Mouse (Mus musculus): ENCODE results near the gene Ddx10.
A peak's percentile ranks its signal among the peaks of the same experiment; 100 is the strongest.

Ddx10 gene

GRCm38 (mm10) chr9:53247953-53248397 lies at the start of gene Ddx10:
Gene Ddx10, minus strand, starts transcription at chr9:53248053.
- peak; percentile 96 for DNase-seq (ENCODE audit: extremely low read depth, low read depth)

- no peak for DNase-seq (ENCODE audit: extremely low read depth, low read depth)
Observed at GRCm38 (mm10) chr9:53292833-53293232, 45.0 kb upstream of the Ddx10 start.

- DNase-seq (ENCODE audit: extremely low read depth, low read depth) = no peak
Observed at GRCm38 (mm10) chr9:53290006-53290405, 42.2 kb upstream of the Ddx10 start.

GRCm38 (mm10) chr9:53286793-53287192 lies 38.9 kb upstream of the Ddx10 start:
- DNase-seq (ENCODE audit: extremely low read depth, low read depth) = no peak

- no peak for DNase-seq (ENCODE audit: extremely low read depth, low read depth)
Observed at GRCm38 (mm10) chr9:53278997-53279396, 31.1 kb upstream of the Ddx10 start.

- DNase-seq (ENCODE audit: extremely low read depth, low read depth) = no peak
Observed at GRCm38 (mm10) chr9:53276381-53276780, 28.5 kb upstream of the Ddx10 start.

GRCm38 (mm10) chr9:53272714-53273113 lies 24.9 kb upstream of the Ddx10 start:
- no peak for DNase-seq (ENCODE audit: extremely low read depth, low read depth)

GRCm38 (mm10) chr9:53272207-53272606 lies 24.4 kb upstream of the Ddx10 start:
- no peak for DNase-seq (ENCODE audit: extremely low read depth, low read depth)

- DNase-seq (ENCODE audit: extremely low read depth, low read depth) = no peak
Observed at GRCm38 (mm10) chr9:53271281-53272022, 23.6 kb upstream of the Ddx10 start.

- DNase-seq (ENCODE audit: extremely low read depth, low read depth) = no peak
Observed at GRCm38 (mm10) chr9:53269466-53269755, 21.6 kb upstream of the Ddx10 start.

- DNase-seq (ENCODE audit: extremely low read depth, low read depth) = peak; percentile 82
Observed at GRCm38 (mm10) chr9:53268731-53269465, 21.0 kb upstream of the Ddx10 start.

GRCm38 (mm10) chr9:53268036-53268435 lies 20.2 kb upstream of the Ddx10 start:
- DNase-seq (ENCODE audit: extremely low read depth, low read depth) = no peak

- no peak for DNase-seq (ENCODE audit: extremely low read depth, low read depth)
Observed at GRCm38 (mm10) chr9:53265589-53265988, 17.7 kb upstream of the Ddx10 start.

- no peak for DNase-seq (ENCODE audit: extremely low read depth, low read depth)
Observed at GRCm38 (mm10) chr9:53264387-53264786, 16.5 kb upstream of the Ddx10 start.

GRCm38 (mm10) chr9:53258199-53258598 lies 10.3 kb upstream of the Ddx10 start:
- no peak for DNase-seq (ENCODE audit: extremely low read depth, low read depth)

- no peak for DNase-seq (ENCODE audit: extremely low read depth, low read depth)
Observed at GRCm38 (mm10) chr9:53257772-53258171, 9.9 kb upstream of the Ddx10 start.

GRCm38 (mm10) chr9:53256690-53257305 lies 8.9 kb upstream of the Ddx10 start:
- no peak for DNase-seq (ENCODE audit: extremely low read depth, low read depth)

GRCm38 (mm10) chr9:53254368-53254767 lies 6.5 kb upstream of the Ddx10 start:
- DNase-seq (ENCODE audit: extremely low read depth, low read depth) = peak; percentile 66

GRCm38 (mm10) chr9:53247516-53247915 lies 337 bp downstream of the Ddx10 start:
- no peak for DNase-seq (ENCODE audit: extremely low read depth, low read depth)

- no peak for DNase-seq (ENCODE audit: extremely low read depth, low read depth)
Observed at GRCm38 (mm10) chr9:53218181-53218580, 29.7 kb downstream of the Ddx10 start.

- no peak for DNase-seq (ENCODE audit: extremely low read depth, low read depth)
Observed at GRCm38 (mm10) chr9:53208283-53208682, 39.6 kb downstream of the Ddx10 start.

- DNase-seq (ENCODE audit: extremely low read depth, low read depth) = peak; percentile 73
Observed at GRCm38 (mm10) chr9:53174590-53174989, 73.3 kb downstream of the Ddx10 start.
